Mouse (Mus musculus): ENCODE data around the gene Olfr395. TPM values are rescaled to one million over a fixed set of nuclear protein-coding genes. Genes with fewer than 3 reads are reported as not detected.

The Olfr395 gene
- total and polyA plus RNA-seq, 3 experiments = not detected

DNA sequence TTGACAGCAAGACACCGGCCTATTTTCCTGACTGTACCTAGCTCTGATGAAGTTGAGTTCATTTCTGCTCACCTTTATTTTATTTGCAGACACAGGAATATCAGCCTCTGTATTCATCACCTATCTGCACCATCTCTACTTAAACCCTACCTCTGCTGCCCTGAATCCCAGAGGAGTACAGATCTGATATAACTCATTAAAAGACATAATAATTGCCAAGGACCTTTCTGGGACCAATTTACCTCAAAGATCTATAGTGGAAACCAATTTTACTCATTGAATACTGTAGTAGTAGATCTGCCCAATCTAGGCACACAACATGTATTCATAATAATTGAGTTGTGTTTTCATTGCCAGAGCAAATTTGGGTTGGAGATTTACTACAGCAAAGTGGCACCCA is 18.4 kb downstream of the Olfr395 start, which contains the start of gene Olfr394:
TSS of gene Olfr394 (minus strand) at position 101 of the 400 bp plus-strand sequence.
- no peak within 1 kb of the TSS for H3K4me3 ChIP-seq (replicated peaks in 1 of 3; ENCODE audit: low read depth in 2 of 3, low read length in 2 of 3, poor library complexity in 1 of 3)
- no peak within 1 kb of the TSS for H3K9ac ChIP-seq (ENCODE audit: insufficient read depth, low read depth)
- H3K27me3 ChIP-seq (replicated peaks) = peaks cover 59% of the 10 kb centered on the region
- dilution Hi-C loops (cut with MboI; ENCODE audit: extremely low pct_ligation_motif_present, extremely low pct_unique_long_range_greater_than_20kb, low sequenced_read_pairs) (no loop called here), in situ Hi-C loops (cut with MboI; ENCODE audit: low pct_ligation_motif_present, low pct_unique_long_range_greater_than_20kb, low sequenced_read_pairs) (no loop called here)
- no peak within 1 kb of the TSS for H3K4me2 ChIP-seq (ENCODE audit: insufficient read depth, low read depth, poor library complexity, severe bottlenecking)
- TF ChIP-seq TBP (conservative IDR thresholded peaks at IDR 0.05; ENCODE audit: low read depth, low read length) (no peak), HCFC1 (IDR thresholded peaks at IDR 0.05; ENCODE audit: low read depth, low read length) (no peak), POLR2AphosphoS2 (IDR thresholded peaks at IDR 0.05; ENCODE audit: low read depth, low read length) (no peak), MAFK (IDR thresholded peaks at IDR 0.05; ENCODE audit: insufficient replicate concordance, low read length) (no peak), NELFE (IDR thresholded peaks at IDR 0.05; ENCODE audit: low read depth, low read length) (no peak)
- no peaks in the 10 kb centered on the region for H3K4me1 ChIP-seq (ENCODE audit: control insufficient read depth in 1 of 2, insufficient read depth in 2 of 2)
- no peak within 1 kb of the TSS for H3K27ac ChIP-seq (ENCODE audit: insufficient read depth, low read depth)
- no peaks in the 10 kb centered on the region for H3K36me3 ChIP-seq (replicated peaks in 1 of 2; ENCODE audit: control insufficient read depth in 1 of 2, insufficient read depth in 1 of 2, low read length in 1 of 2)
- no peaks in the 10 kb centered on the region for H3K79me2 ChIP-seq (replicated peaks; ENCODE audit: control insufficient read depth, extremely low read depth, insufficient read depth, poor library complexity, severe bottlenecking)
- DNase-seq (ENCODE audit: extremely low read depth) = no peak
- no peaks in the 10 kb centered on the region for H3K9me3 ChIP-seq (replicated peaks; ENCODE audit: low read length)

Other genes with a start within 250 kb of the Olfr395 start
- gene Zfp735, start 220.5 kb downstream of the Olfr395 start, total RNA-seq (2012; rRNA removed) = not detected in 2 replicates
- gene Zfp735, start 220.5 kb downstream of the Olfr395 start, total RNA-seq (2014; rRNA removed) = not detected in 2 replicates
- gene Zfp735, start 220.5 kb downstream of the Olfr395 start, polyA plus RNA-seq (2012; ENCODE audit: insufficient read length, low read depth) = not detected in 2 replicates
- not detected in 2 replicates for gene Olfr389, start 128.6 kb downstream of the Olfr395 start, total RNA-seq (2012; rRNA removed)
- not detected in 2 replicates for gene Olfr389, start 128.6 kb downstream of the Olfr395 start, total RNA-seq (2014; rRNA removed)
- gene Olfr389, start 128.6 kb downstream of the Olfr395 start, polyA plus RNA-seq (2012; ENCODE audit: insufficient read length, low read depth) = not detected in 2 replicates
- gene Olfr390, start 126.3 kb downstream of the Olfr395 start, total RNA-seq (2012; rRNA removed) = not detected in 2 replicates
- gene Olfr390, start 126.3 kb downstream of the Olfr395 start, total RNA-seq (2014; rRNA removed) = not detected in 2 replicates
- not detected in 2 replicates for gene Olfr390, start 126.3 kb downstream of the Olfr395 start, polyA plus RNA-seq (2012; ENCODE audit: insufficient read length, low read depth)
- not detected in 2 replicates for gene Olfr391-ps, start 106.2 kb downstream of the Olfr395 start, total RNA-seq (2012; rRNA removed)
- not detected in 2 replicates for gene Olfr391-ps, start 106.2 kb downstream of the Olfr395 start, total RNA-seq (2014; rRNA removed)
- not detected in 2 replicates for gene Olfr391-ps, start 106.2 kb downstream of the Olfr395 start, polyA plus RNA-seq (2012; ENCODE audit: insufficient read length, low read depth)
- gene Olfr392, start 92.2 kb downstream of the Olfr395 start, total RNA-seq (2012; rRNA removed) = not detected in 2 replicates
- gene Olfr392, start 92.2 kb downstream of the Olfr395 start, total RNA-seq (2014; rRNA removed) = not detected in 2 replicates
- gene Olfr392, start 92.2 kb downstream of the Olfr395 start, polyA plus RNA-seq (2012; ENCODE audit: insufficient read length, low read depth) = not detected in 2 replicates
- gene Olfr393, start 57.8 kb downstream of the Olfr395 start, total RNA-seq (2012; rRNA removed) = not detected in 2 replicates
- gene Olfr393, start 57.8 kb downstream of the Olfr395 start, total RNA-seq (2014; rRNA removed) = not detected in 2 replicates
- gene Olfr393, start 57.8 kb downstream of the Olfr395 start, polyA plus RNA-seq (2012; ENCODE audit: insufficient read length, low read depth) = not detected in 2 replicates
- not detected in 2 replicates for gene Olfr394, start 18.5 kb downstream of the Olfr395 start, total RNA-seq (2012; rRNA removed)
- gene Olfr394, start 18.5 kb downstream of the Olfr395 start, total RNA-seq (2014; rRNA removed) = not detected in 2 replicates
- not detected in 2 replicates for gene Olfr394, start 18.5 kb downstream of the Olfr395 start, polyA plus RNA-seq (2012; ENCODE audit: insufficient read length, low read depth)
- not detected in 2 replicates for gene Olfr23, start 27.4 kb upstream of the Olfr395 start, total RNA-seq (2012; rRNA removed)
- not detected in 2 replicates for gene Olfr23, start 27.4 kb upstream of the Olfr395 start, total RNA-seq (2014; rRNA removed)
- gene Olfr23, start 27.4 kb upstream of the Olfr395 start, polyA plus RNA-seq (2012; ENCODE audit: insufficient read length, low read depth) = not detected in 2 replicates
- gene Olfr397, start 51.5 kb upstream of the Olfr395 start, total RNA-seq (2012; rRNA removed) = not detected in 2 replicates
- gene Olfr397, start 51.5 kb upstream of the Olfr395 start, total RNA-seq (2014; rRNA removed) = not detected in 2 replicates
- not detected in 2 replicates for gene Olfr397, start 51.5 kb upstream of the Olfr395 start, polyA plus RNA-seq (2012; ENCODE audit: insufficient read length, low read depth)
- not detected in 2 replicates for gene Olfr398, start 81.1 kb upstream of the Olfr395 start, total RNA-seq (2012; rRNA removed)
- not detected in 2 replicates for gene Olfr398, start 81.1 kb upstream of the Olfr395 start, total RNA-seq (2014; rRNA removed)
- gene Olfr398, start 81.1 kb upstream of the Olfr395 start, polyA plus RNA-seq (2012; ENCODE audit: insufficient read length, low read depth) = not detected in 2 replicates
- gene Olfr139, start 147.3 kb upstream of the Olfr395 start, total RNA-seq (2012; rRNA removed) = not detected in 2 replicates
- gene Olfr139, start 147.3 kb upstream of the Olfr395 start, total RNA-seq (2014; rRNA removed) = not detected in 2 replicates
- gene Olfr139, start 147.3 kb upstream of the Olfr395 start, polyA plus RNA-seq (2012; ENCODE audit: insufficient read length, low read depth) = not detected in 2 replicates
- not detected in 2 replicates for gene Olfr399, start 147.3 kb upstream of the Olfr395 start, total RNA-seq (2012; rRNA removed)
- not detected in 2 replicates for gene Olfr399, start 147.3 kb upstream of the Olfr395 start, total RNA-seq (2014; rRNA removed)
- gene Olfr399, start 147.3 kb upstream of the Olfr395 start, polyA plus RNA-seq (2012; ENCODE audit: insufficient read length, low read depth) = not detected in 2 replicates
- not detected in 2 replicates for gene Zfp616, start 160.7 kb upstream of the Olfr395 start, total RNA-seq (2012; rRNA removed)
- gene Zfp616, start 160.7 kb upstream of the Olfr395 start, total RNA-seq (2014; rRNA removed) = not detected in 2 replicates
- not detected in 2 replicates for gene Zfp616, start 160.7 kb upstream of the Olfr395 start, polyA plus RNA-seq (2012; ENCODE audit: insufficient read length, low read depth)
- gene Olfr401, start 204.4 kb upstream of the Olfr395 start, total RNA-seq (2012; rRNA removed) = not detected in 2 replicates
- gene Olfr401, start 204.4 kb upstream of the Olfr395 start, total RNA-seq (2014; rRNA removed) = not detected in 2 replicates
- not detected in 2 replicates for gene Olfr401, start 204.4 kb upstream of the Olfr395 start, polyA plus RNA-seq (2012; ENCODE audit: insufficient read length, low read depth)
- not detected in 2 replicates for gene Olfr402, start 244.2 kb upstream of the Olfr395 start, total RNA-seq (2012; rRNA removed)
- not detected in 2 replicates for gene Olfr402, start 244.2 kb upstream of the Olfr395 start, total RNA-seq (2014; rRNA removed)
- not detected in 2 replicates for gene Olfr402, start 244.2 kb upstream of the Olfr395 start, polyA plus RNA-seq (2012; ENCODE audit: insufficient read length, low read depth)